Mouse (Mus musculus): Measurements from ENCODE around the gene Phc1. TPM values are rescaled to one million over a fixed set of nuclear protein-coding genes. Genes with fewer than 3 reads are reported as not detected.
"Not testable (repeated sequence)": the region's sequence is repeated elsewhere in the genome, so short reads cannot be mapped to it uniquely, and the experiment has no call there.

Gene Phc1
- 10 to 100 TPM; 17.6 to 22.9 TPM for total RNA-seq (2021)
- long read RNA-seq, experiment 1, partial matches to known transcripts: 23 of 25 reads
- long read RNA-seq, experiment 1, other reads (novel, unspliced or antisense): 2 of 25 reads
- long read RNA-seq, experiment 2, partial matches to known transcripts: 23 of 26 reads
- long read RNA-seq, experiment 2, other reads (novel, unspliced or antisense): 0 of 26 reads

DNA sequence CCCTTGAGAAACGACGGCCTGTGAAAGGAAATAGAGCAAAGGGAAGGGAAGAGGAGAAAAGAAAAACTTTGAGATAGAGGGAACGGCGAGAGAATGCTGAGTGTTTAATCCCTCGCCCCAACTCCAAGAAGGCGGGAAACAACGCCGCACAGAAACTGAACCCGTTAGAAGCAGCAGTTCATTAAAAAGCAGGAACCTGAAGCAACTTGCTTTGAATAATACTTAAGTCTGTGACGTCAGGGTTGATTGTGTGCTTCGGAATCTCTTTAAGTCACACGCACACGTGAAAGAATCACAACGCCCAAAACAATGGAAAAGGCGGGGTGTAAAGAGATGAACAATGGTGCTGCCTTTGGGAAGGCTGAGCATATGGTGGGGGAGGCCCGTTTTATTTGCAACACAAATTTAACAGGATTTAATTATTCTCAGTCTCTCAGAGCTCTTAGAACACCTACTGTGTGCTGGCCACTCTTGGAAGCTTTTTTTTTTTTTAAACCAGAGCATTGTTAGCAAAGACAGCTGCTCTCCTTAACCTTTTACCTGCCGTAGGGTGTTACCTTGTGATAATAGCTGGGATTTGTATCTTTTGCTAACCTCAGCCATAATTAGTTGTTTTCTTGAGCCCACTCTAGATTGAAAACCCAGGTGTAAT, at the start of gene Phc1:
Phc1 (minus strand) TSS at position 213 of the 652 bp plus-strand sequence.
- no peak for DNase-seq
- intact Hi-C loops (cut with DNase I): no loop called here

DNA sequence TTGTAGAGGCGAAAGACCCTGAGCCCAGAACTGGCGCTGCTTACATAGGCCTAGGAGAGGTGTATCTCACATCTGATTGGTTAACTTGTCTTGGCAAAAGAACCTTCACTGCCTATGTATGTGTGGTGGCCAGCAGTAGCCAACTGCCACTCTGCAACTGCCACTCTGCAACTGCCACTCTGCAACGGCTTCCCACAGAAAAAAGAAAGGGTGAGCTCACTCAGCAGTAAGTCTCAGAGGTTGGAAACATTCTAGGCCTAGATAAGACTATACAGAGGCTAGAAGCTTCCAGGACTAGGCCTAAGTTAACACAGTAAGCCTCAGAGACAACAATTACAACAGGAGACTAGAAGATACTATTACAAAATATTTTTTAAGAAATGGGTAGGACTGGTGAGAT, 49.6 kb upstream of the Phc1 start:
- not testable (repeated sequence) for DNase-seq
- intact Hi-C loops (cut with DNase I): loop anchor here (5.0 kb wide), 1 partner anchor 133 kb away; no protein-coding TSS in a partner anchor

DNA sequence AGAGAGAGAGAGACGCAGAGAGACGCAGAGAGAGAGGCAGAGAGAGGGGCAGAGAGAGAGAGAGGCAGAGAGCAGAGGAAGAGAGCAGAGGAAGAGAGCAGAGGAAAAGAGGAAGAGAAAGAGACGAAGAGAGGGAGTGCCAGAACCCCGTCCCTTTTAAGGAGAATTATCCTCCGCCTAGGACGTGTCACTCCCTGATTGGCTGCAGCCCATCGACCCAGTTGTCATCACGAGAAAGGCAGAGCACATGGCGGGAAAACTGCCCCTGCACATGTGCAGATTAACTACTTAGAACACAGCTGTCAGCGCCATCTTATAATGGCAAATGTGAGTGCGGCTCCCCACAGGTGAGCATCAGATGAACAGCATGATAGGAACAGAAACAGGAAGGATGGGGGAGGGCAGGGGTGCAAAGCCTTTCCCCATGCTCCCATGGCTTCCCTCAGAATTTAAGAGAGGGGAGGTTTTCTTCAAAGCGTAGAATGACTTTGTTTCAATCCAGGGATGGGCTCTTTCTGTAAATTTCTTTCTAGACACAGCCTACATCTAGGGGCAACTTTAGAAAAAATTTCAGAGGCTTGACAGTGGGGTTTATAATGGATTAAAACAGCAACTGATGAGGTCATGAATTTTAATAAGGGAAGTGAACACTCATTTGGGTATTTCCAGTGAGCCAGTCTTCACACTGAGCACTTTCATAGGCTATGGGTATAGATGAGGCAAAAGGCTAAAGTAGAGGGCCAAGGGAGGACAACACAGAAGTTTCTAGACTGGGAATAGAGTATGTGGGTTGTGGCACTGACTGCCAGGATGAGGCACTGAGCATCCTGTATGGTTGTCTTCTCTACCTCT, 47.0 kb upstream of the Phc1 start:
- intact Hi-C loops (cut with DNase I); DNase-seq: not testable (repeated sequence)

DNA sequence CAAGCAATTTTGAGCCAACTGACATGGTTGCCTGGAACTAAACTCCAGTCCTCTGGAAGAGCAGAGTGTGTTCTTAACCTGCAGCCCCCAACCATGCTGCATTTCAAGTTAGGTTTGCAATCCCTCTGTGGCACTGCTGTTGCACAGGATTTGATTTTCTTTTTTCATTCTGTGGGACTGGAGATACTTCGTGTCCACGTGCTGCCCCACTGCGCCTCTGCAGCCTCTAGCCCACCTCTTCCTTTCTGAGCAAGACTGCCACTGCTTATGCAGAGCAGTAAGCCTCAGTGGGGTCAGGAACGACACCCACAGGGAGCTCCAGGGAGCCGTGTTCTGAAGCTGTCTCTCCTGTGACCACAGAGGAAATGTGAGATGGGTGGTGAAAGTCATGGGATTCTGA, 45.4 kb upstream of the Phc1 start:
- DNase-seq: no peak
- intact Hi-C loops (cut with DNase I): no loop called here

DNA sequence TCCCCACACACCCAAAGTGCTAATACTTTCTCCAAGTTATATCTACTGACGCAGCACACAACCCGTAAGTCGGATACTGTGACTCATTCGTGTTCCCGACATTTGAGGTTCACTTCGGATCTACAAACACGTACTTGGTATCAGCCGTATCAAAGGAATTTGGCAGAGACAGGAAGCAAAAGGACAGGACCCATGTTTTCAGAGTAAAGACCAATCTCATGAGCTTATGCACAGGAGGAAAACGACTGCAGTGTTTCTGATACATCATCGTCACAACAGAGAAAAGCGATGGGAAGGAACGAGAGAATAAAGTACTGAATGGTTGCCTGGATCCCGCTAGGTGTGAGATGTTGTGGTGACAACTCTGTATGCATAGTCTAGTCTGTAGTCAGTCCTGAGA, 44.5 kb upstream of the Phc1 start:
- intact Hi-C loops (cut with DNase I): no loop called here
- no peak for DNase-seq

DNA sequence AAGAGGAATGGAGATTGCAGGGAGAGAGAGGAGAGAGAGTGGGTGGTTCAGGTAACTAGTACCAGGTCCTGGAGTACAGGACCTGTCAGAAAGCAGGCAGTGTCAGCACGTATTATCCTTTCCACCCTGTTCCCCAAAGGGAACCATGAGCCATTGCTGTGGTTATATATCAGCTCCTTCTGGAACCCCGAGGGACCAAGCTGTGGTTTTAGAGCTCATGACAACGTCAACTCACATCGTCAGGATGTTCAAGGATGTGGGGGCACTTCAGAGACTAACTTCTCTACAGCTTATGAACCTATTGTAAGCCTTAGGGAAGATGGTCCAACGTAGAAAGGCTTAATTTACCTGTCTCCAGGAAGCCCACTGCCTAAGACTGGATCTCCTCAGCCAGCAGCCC, 42.9 kb upstream of the Phc1 start:
- DNase-seq: no peak
- intact Hi-C loops (cut with DNase I): no loop called here

DNA sequence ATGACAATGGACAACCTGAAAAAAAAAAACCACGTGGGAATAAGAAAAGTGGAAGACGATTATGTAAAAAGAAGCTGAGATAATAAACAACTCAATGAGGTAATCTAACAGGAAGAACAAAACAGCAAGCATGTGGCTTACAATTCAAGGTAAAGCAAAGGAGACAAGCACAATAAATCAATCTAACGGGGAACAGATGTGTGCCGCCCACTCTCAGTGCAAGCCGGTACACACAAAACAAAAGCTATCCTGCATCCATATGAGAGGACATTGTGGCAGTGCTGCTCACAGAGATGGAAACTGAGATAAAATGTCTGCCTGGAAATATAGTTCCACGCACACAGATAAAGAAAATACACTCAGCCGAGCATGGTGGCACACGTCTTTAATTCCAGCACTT, 41.7 kb upstream of the Phc1 start:
- intact Hi-C loops (cut with DNase I): no loop called here
- DNase-seq: no peak

DNA sequence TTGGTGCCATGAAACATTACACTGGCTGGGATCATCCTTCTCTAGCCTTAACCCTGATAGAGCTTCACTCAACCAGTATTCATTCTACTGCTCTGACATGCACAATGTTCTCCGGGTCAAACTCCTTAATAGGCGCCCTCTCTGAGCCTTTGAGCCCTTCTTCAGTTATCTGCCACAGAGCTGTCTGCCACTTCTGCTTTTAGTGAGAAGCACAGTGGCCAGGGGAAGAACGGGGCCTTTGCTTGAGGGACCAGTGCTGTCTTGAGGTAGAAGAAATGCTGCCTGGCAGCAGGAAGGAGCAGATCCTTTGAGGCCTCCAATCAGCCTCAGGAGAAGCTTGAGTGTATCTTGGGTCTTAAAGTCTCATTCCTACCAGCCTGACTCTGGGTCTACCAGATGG, 27.9 kb upstream of the Phc1 start:
- no peak for DNase-seq
- intact Hi-C loops (cut with DNase I): no loop called here

DNA sequence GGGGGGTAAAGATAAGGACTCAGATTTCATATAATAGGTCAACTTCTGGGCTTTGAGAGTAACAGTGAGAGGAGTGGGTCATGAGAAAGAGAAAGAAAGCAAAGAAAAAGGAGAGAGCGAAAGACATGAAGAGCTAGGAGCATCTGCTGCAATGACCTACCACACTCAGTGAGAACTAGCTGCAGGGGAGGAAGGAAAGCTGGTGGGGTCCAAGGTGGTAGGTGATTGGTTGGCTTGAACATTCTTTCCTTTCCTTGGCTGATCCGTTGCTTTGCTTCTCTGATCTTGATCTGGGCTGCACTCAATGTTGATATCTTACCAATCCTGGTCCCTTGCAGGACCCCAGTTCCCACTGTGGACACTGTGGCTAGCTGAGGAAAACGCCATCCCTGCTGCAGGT, 26.6 kb upstream of the Phc1 start:
- intact Hi-C loops (cut with DNase I): no loop called here
- no peak for DNase-seq

DNA sequence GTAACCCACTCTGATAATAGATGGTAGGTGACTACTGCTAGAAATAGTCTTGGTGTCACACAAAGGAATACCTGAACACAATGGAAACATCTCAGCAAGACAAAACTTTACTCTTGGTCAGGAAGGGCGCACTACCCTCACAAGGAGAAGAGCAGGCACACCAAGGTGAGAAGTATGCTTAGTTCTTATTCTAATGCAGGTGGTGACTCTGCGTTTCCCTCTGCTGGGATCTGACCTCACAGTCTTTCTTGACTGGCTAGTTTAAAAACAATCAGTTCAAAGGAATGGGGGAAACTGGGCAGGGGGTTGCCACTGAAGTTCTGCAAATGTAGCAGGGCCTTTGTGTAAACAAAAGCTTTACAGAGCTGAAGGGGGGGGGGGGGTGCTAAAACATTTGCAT, 25.9 kb upstream of the Phc1 start:
- DNase-seq: no peak
- intact Hi-C loops (cut with DNase I): no loop called here

DNA sequence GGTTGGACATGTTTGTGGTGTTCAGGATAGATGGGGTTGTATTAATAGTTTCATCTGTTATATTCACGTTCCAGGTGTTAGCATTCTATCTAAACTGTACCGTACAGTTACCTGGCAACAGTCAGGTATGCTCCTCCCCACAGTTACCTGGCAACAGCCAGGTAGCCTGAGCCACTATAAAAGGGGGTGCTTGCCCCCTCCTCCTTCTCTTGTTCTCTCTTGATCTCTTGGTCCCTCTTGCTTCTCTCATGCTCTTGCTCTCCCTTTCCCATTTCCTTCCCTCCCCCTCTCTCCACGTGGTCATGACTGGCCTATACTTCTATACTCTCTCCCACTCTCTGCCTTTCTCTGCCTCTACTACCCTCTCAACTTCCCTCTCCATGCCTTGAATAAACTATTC, 25.3 kb upstream of the Phc1 start:
- no peak for DNase-seq
- intact Hi-C loops (cut with DNase I): no loop called here

DNA sequence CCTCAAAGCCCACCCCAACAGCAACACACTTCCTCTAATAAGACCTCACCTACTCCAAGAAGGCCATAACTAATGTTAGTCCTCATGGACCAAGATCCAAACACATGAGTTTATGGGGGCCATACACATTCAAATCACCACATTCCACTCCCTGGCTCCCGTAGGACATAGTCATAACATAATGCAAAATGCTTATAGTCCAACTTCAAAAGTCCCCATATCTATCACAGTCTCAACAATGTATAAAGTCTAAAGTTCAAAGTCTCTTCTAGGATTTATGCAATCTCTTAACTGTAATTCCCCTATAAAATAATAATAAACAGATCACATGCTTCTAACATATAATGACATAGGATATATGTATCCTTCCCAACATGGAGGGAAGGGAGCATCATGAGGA, 16.7 kb upstream of the Phc1 start:
- intact Hi-C loops (cut with DNase I): no loop called here

DNA sequence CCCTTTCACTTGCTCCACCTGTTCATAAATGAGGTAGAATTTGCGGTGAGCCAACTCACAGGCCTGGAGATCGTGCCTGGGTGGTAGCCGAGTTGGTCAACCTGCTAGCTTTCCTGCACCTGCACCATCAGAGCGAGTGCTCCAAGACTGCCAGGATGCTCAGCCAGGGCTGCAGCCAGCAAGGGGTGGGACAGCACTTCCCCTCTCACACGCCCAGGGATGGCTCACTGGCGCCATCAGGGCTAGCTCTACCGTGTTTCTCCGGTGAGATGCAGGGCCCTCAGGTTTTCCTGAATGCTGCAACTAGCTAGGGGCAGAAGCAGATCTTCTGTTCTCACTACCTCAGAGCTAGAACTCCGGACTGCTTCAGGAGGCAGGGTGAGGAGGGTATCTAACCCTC, 15.5 kb upstream of the Phc1 start:
- intact Hi-C loops (cut with DNase I): no loop called here
- no peak for DNase-seq

More for the DNA sequence above, 16.7 kb upstream of the Phc1 start:
- no peak for DNase-seq

DNA sequence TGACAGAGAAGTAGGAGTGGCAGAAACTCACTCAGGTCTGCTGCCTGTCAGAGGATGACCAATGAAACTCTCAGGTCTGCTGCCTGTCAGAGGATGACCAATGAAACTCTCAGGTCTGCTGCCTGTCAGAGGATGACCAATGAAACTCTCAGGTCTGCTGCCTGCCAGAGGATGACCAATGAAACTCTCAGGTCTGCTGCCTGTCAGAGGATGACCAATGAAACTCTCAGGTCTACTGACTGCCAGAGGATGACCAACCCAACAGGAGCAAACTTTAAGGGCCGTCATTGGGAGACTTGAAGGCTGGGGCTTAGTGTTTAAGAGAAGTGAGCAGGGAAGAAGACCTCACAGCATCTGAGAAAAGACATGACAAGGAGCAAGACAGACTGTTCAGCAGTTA, 7.0 kb upstream of the Phc1 start:
- DNase-seq; intact Hi-C loops (cut with DNase I): not testable (repeated sequence)

DNA sequence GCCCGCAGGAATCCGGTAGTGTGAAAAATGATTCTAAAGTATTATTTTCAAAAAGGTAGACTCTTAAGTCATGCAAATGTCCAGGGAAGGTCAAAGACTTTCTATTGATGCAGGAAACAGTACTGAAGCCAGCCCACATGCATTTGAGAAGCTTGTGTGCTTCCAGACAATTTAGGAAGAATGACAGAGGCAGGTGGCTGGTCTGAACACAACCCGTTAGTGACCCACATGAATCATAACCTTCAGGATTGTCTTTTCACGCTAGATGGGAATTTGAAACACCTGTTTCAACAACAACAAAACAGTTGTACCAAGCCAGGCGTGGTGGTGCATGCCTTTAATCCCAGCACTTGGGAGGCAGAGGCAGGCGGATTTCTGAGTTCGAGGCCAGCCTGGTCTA, 6.0 kb upstream of the Phc1 start:
- DNase-seq: no peak
- intact Hi-C loops (cut with DNase I): no loop called here

DNA sequence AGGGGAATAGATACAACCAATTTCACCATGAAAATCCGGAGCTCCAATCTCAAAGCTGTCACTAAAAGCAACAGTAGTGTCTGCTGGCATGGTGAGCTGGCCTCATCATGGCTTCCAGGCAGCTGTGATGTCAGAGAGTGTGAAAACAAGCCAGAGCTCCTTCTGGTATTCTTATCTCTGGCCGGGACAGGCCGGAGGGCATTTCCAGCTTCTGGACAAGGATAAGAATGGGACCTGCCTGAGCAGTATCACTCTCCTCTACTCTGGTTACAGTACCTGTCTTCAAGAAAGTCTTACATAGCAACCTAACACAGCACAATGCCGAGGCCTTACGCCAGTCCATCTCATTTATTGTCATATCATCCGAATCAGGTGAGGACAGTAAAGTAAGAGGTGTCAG, 5.4 kb upstream of the Phc1 start:
- DNase-seq: no peak
- intact Hi-C loops (cut with DNase I): no loop called here

DNA sequence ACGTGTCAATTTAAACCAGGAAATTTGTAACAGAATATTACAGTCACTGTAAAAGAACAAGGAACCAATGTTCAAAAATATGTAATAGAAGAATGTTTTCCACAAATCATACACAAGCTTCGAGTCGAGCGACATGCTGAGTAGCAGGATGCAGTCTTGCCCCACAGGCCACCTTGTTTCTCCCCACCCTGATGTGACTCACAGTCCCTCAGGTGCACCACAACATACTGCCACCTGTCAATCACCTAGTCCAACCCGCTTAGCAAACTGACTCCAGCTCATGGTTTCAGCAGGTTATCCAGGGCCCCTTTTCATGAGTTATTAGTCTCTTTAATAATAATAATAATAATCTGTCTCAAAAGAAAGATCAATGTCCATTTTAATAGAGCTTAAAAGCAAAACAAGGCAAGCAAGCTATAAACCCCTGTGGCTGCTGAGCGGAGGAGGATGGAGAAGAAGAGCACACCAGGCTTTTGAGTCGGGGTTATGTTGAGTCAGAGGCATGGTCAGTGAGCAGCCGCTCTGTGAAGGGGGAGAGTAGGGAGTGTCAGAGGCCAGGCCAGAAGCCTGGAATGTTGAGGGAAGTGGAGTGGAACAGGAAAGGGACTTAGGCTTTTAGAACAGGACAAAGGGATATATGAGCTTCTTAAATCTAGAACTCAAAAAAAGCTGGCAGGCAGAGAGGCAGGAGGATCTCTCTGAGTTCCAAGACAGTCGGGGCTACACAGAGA, 4.2 kb upstream of the Phc1 start:
- intact Hi-C loops (cut with DNase I): no loop called here
- DNase-seq: no peak

DNA sequence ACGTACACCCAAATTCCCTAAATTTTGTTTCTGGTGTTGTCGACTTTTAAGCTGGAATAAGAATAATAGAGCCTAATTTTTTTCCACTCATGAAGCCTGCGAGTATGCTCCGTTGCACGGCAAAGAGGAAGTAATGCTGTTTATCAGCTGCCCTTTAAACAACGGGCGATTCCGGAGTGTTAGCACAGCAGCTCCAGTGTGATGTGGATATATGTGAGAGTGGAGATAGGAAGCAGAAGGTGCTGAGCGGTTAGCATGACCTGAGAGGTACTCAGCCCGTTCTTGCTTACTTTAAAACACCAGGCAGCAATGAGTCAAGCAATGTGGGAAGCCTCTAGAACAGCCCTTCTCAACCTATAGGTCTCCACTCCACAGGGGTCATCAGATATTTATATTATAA, 3.4 kb upstream of the Phc1 start:
- no peak for DNase-seq
- intact Hi-C loops (cut with DNase I): no loop called here

DNA sequence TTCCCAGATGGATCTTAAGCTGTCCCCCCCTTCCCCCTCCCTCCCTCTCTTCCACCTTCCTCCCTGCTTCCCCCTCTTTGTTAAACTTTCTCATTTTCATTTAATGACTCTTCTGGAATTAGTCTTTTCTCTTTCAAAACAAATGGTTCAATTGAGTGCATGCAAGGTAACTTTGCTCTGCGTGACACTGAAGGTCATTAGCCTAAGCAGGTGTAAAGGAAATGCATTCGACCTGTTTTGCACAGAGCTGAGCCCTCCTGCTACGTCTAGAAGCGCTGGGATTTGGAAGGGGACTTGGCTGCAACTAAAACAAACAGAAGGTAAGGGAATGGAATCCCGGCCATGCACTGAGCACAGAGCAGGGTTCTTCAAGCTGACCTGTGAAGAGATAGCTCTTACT, 1.8 kb upstream of the Phc1 start:
- intact Hi-C loops (cut with DNase I): no loop called here
- no peak for DNase-seq

DNA sequence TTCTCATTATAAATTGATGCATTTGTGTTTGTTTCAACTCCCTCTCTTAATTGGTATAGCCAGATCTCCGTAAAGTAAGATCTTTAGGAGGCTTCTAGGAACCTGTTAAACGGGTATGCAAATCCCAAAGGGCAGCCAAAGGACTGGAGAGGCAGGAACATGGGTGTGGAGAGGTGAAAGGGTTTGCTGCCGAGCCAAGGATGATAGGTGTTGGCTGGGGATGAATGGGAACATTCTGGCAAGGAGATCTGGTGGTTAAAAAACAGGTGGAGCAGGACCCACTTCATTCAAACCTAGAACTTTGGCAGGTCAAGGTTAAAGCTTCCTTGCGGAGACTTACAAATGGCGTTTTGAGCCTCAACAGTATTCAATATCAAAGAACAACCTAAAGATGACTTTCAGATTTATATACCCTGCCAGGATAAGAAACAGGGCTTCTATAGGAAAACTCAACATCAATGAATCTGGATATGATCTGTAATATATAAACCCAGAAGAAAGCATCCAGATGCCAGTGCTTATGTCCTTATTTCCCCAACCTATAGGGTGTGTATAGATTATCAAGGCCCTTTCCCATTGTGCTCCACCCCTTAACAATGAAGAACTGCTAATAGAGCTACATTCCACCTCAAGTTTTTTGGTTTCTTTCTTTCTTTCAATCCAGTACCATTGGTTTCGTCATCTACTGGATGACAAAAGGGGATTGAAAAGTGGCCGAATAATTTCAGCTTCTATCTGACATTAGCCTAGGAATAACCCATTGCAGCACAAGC, 863 bp upstream of the Phc1 start:
- intact Hi-C loops (cut with DNase I): no loop called here
- no peak for DNase-seq

Measured in gastrocnemius, postnatal 36 days (tissue).